Mouse (Mus musculus) forebrain, embryonic 10.5 days (tissue): Measurements from ENCODE around the gene E2f1. TPM values are rescaled to one million over a fixed set of nuclear protein-coding genes. Genes with fewer than 3 reads are reported as not detected.

ENCODE experiments used
- DNase-seq: peaks from one replicate; pipeline ENCODE4 v3.0.0-alpha.2; 2017; ENCODE audit warnings: low spot score; ENCODE audit errors: extremely low spot score
- H3K27ac ChIP-seq: fragments of 300-500 bp; sonication (generic); 2 replicates; pipeline ENCODE4 v1.5.1; 2016; ENCODE audit warnings: mild to moderate bottlenecking
- H3K27me3 ChIP-seq: fragments of 300-500 bp; sonication (generic); 2 replicates; pipeline ENCODE4 v1.6.1; 2016; ENCODE audit warnings: mild to moderate bottlenecking; ENCODE audit not compliant: poor library complexity, severe bottlenecking
- H3K36me3 ChIP-seq: fragments of 300-500 bp; sonication (generic); replicated peaks from 2 replicates; pipeline ENCODE4 v1.6.1; 2016; ENCODE audit warnings: mild to moderate bottlenecking, moderate library complexity
- H3K4me1 ChIP-seq: fragments of 300-500 bp; sonication (generic); 2 replicates; pipeline ENCODE4 v1.6.1; 2016
- H3K4me3 ChIP-seq: fragments of 300-500 bp; sonication (generic); 2 replicates; pipeline ENCODE4 v1.5.1; 2016; ENCODE audit warnings: mild to moderate bottlenecking, moderate library complexity
- H3K9me3 ChIP-seq: fragments of 300-500 bp; sonication (generic); 2 replicates; pipeline ENCODE4 v1.6.1; 2016; ENCODE audit warnings: mild to moderate bottlenecking, moderate library complexity
- WGBS: fragments of 180-500 bp; shearing (Covaris S2); methylation state at CpG from one replicate; pipeline ENCODE4 v1.1.7; 2016; 5-methylcytosine and 5-hydroxymethylcytosine counted together
- polyA plus RNA-seq: library from polyadenylated mRNA; unstranded; fragments of >200 nt; fragmentation: Nextera tagmentation; extraction: Ambion mirVana; gene quantifications from 2 replicates; pipeline ENCODE4 v1.2.1, GENCODE M21; 2016

The E2f1 gene
- polyA plus RNA-seq: 27.8 and 28.6 TPM in 2 replicates

DNA sequence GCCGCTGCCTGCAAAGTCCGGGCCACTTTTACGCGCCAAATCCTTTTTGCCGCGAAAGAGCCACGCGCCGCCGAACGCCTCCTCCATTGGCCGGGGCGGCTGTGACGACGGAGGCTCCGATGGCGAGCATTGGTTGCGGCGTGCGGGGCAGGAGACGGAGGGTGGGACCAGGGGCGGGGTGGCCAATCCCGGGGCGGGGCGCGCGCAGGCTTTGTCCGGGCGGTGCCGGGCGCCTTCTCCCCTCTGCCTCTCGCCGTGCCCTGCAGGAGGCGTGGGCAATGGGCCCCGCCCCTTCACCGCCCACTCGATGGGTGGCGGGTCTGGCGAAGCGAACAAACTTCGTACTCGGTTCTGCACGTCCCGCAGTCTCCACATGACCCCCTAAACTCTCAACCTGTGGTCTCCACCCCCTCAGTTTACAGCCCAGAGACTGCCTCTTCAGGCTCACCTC is at the start of gene E2f1:
Gene E2f1 (minus strand): TSS at position 57 of the 451 bp plus-strand sequence.
- Histone ChIP-seq H3K9me3 (no peaks in the 10 kb centered on the region), H3K27me3 (peaks cover 10% of the 10 kb centered on the region; the same call in 1 of the 2 replicates), H3K36me3 (peaks cover 20% of the 10 kb centered on the region), H3K4me3 (peak within 1 kb of the TSS; percentile 88), H3K27ac (peak within 1 kb of the TSS; percentile 98), H3K4me1 (peaks cover 61% of the 10 kb centered on the region)
- under 1% methylated on average over 44 of the region's 44 CpGs for WGBS
- DNase-seq: peak; percentile 98

DNA sequence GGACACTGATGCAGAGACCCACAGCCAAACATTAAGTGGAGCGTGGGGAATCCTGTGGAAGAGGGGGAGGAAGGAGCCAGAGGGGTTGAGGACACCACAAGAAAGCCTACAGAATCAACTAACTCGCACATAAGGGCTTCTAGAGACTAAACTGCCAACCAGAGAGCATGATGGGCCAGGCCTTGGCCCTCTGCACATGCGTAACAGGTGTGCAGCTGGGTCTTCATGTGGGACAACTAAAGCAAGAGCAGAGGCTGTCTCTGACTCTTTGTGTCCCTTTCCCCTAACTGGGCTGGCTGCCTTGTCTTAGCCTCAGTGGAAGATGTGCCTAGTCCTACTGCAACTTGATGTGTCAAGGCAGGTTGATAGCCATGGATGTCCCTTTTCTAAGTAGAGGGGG is 47.4 kb upstream of the E2f1 start:
- WGBS: 86% methylated on average over 3 of the region's 3 CpGs

DNA sequence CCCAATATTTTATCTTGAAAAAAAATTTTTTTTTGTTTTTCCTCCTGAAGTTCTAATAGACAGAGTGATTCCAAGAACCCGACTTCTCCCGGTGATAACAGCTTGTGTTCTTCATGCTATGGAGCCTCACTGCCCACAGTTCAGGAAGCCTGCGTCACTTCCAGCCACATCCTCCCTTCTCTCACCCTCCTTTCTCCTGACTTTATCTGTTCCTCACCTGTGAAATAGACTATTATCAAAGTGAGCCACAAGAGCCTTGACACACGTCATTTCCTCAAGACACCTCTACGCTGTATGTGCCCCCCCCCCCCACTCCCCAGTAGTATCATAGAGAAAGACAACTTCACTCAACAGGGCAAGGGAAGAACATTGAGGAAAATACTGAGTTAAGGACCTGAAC is 46.0 kb upstream of the E2f1 start:
- Histone ChIP-seq H3K27ac (no peak overlapping the region), H3K36me3 (peaks cover 9% of the 10 kb centered on the region), H3K9me3 (no peaks in the 10 kb centered on the region), H3K27me3 (no peaks in the 10 kb centered on the region), H3K4me1 (peaks cover 34% of the 10 kb centered on the region), H3K4me3 (no peak overlapping the region)
- 95% methylated on average over 5 of the region's 5 CpGs for WGBS
- DNase-seq: no peak

More for the DNA sequence above, 47.4 kb upstream of the E2f1 start:
- Histone ChIP-seq H3K27ac (no peak overlapping the region), H3K27me3 (no peaks in the 10 kb centered on the region), H3K9me3 (no peaks in the 10 kb centered on the region), H3K4me3 (no peak overlapping the region), H3K36me3 (peaks cover 13% of the 10 kb centered on the region), H3K4me1 (peaks cover 34% of the 10 kb centered on the region)
- no peak for DNase-seq

DNA sequence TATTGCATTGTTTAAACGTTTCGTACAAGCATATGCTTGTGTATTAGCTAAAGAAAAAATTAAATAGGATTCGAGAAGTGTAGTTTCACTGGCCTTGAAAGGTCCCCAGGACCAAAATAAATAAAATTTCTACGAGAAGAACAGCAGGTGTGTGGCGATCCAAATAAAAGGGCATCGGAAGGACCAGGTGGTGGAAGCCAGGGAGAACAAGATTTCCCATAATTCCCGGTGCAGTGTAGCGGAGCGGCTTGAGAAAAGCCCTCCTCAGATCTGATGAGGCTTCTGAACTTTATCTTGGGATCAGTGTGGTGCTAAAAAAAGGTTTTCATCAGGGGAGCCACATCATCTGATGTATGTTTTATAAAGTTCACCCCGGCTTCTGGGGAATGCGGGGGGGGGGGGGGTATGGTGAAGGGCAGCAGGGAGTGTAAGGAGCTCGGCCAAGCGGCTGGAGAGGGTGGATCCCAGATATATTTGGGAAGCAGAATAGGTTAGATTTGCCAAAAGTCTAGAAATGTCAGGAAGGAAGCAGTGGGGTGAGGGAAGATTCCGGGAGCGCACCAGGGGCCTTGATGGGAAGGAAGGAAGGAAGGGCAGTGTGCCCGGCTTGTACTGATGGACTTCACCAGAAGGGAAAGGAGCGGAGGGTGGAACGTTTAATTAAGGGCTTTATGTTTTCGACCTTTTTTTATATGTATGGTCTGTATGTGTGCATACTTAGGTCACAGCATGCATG is 45.3 kb upstream of the E2f1 start:
- Histone ChIP-seq H3K9me3 (no peaks in the 10 kb centered on the region), H3K4me3 (peak overlapping the region; percentile 12; the same call in 1 of the 2 replicates), H3K36me3 (peaks cover 6% of the 10 kb centered on the region), H3K27me3 (no peaks in the 10 kb centered on the region), H3K4me1 (peaks cover 34% of the 10 kb centered on the region), H3K27ac (peak overlapping the region; percentile 96)
- DNase-seq: no peak
- WGBS: 74% methylated on average over 19 of the region's 19 CpGs

DNA sequence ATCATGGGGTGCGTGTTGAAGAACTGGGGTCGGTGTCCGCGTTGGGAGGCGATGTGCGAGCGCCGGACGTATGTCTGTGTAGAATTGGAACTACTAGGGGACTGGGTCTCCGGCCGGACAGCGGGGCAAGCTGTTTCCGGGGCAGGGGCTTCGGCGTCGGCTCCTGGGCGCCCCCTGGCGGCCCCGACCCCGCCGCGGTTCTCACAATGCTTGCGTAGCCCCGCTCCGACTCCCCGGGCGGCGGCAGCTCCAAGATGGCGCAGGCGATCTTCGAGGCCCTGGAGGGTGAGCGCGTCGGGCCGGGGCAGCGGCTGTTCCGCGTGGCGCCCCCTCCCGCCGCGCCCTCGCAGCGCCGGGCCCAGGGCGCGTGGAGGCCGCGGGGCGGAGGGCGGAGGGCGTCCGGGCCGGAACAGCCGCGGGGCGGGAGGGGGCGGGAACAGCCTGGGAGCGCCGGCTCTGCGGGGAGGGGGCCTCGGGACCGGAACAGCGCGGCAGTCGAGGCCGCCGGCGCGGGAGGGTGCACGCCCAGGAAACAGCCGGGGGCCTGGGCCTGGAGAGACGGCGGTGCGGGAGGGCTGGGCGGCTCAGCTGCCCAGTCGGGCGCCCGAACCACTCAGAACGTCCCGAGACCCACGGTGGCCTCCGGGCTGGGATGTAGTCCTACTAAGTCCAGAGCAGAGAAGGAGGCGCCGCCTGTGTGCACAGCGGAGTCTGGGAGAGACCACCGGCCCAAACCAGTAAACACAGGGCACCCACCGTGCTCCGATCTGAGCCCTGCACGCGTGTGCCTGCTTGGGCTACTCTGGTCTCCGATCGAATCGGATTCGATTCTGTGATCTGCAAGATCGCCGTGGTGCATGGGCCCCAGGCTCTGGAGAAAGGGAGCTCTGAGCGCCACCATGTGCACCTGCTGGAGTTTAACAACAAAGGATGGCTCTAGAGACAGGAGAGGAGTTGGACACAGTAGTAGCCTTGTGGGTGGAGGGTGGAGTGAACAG is 43.7 kb upstream of the E2f1 start, which contains the start of the genes Zfp341 and 4930519P11Rik:
Gene Zfp341 (plus strand): TSS at position 180 of the 998 bp plus-strand sequence.
Gene 4930519P11Rik (minus strand): TSS at position 320 of the 998 bp plus-strand sequence.
- Histone ChIP-seq H3K9me3 (no peaks in the 10 kb centered on the region), H3K27me3 (peaks cover 5% of the 10 kb centered on the region), H3K4me3 (peak within 1 kb of the TSS; percentile 60), H3K36me3 (peaks cover 6% of the 10 kb centered on the region), H3K4me1 (peaks cover 34% of the 10 kb centered on the region), H3K27ac (peak within 1 kb of the TSS; percentile 96)
- peak; percentile 90 for DNase-seq
- 1% methylated on average over 97 of the region's 98 CpGs for WGBS

DNA sequence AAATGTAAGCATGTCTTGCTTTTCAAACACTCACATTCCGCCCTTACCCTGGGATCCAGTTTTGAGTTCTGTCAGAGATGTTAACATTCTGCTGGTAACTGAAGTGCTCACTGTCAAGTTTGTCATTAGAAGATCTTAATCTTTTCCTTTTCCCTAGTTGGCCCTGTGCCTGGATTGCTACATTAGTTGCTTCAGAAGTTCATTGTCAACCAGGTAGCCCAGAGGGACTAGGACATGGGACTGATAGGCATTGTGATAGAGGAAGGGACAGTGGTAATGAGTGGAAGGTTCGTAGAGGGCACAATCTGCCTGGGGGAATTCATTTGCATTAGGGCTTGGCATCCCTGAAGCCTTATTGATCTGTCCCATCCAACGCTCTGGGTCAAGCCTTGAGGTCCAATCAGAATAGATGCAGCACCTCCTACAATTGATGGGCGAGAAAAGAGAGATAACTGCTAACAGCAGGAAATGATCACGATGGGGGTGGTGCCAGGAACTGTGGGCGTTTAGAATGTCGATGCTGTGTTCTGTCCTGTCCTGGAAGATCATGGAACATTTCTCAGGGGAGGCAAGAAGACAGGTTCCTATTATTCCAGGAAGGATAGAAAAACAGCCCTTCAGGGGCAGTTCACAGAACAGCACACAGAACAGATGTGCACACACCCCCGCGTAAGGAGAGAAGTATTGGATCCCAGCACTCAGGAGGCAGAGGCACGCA is 39.5 kb upstream of the E2f1 start:
- H3K36me3 ChIP-seq: no peaks in the 10 kb centered on the region
- 70% methylated on average over 10 of the region's 10 CpGs for WGBS

DNA sequence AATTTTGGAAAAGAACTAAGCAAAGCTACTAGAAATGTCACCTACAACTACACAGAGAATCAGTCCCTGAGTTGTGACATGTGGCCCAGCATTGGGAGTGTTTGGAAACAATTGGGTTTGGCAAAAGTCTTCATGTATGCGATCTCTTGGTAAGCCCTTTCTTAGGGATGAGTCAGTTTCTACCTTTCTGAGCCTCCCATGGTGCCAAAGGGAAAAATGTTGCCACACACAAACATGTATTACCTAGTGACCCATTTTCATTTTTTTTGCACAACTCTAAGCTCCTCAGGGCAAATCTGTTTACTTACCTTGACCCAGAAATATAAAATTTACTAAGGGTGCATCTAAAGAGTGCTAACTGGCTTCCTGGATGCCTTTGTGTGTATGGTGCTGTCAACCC is 37.3 kb upstream of the E2f1 start:
- no peak for DNase-seq
- H3K4me1 ChIP-seq: peaks cover 16% of the 10 kb centered on the region
- H3K27ac ChIP-seq: no peak overlapping the region
- 74% methylated on average over 1 of the region's 1 CpGs for WGBS
- H3K36me3 ChIP-seq: no peaks in the 10 kb centered on the region
- H3K27me3 ChIP-seq: peaks cover 6% of the 10 kb centered on the region
- no peaks in the 10 kb centered on the region for H3K9me3 ChIP-seq
- no peak overlapping the region for H3K4me3 ChIP-seq

More for the DNA sequence above, 39.5 kb upstream of the E2f1 start:
- DNase-seq: no peak
- H3K9me3 ChIP-seq: no peaks in the 10 kb centered on the region
- peaks cover 23% of the 10 kb centered on the region for H3K4me1 ChIP-seq
- H3K27me3 ChIP-seq: peaks cover 6% of the 10 kb centered on the region
- H3K4me3 ChIP-seq: no peak overlapping the region
- H3K27ac ChIP-seq: no peak overlapping the region

DNA sequence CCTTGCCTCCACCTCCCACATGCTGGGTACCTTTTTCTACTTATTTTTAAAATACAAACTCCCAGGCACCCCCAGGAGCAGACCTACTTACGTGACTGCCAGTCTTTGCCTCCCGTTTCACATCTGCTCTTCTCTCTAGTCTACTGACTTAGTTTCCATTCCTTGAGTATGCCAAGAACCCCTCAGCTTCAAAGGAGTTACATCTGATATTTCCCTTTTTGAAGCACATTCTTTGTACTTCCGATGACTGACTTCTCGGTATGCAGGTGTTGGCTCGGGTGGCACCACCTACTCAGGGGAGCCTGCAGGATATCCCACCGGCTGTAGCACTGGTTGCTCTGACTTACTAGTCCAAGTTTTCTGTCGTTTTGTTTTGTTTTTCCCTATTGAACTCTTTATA is 34.5 kb upstream of the E2f1 start:
- 49% methylated on average over 7 of the region's 7 CpGs for WGBS
- Histone ChIP-seq H3K27me3 (peaks cover 6% of the 10 kb centered on the region), H3K4me3 (peak overlapping the region; percentile 77)

DNA sequence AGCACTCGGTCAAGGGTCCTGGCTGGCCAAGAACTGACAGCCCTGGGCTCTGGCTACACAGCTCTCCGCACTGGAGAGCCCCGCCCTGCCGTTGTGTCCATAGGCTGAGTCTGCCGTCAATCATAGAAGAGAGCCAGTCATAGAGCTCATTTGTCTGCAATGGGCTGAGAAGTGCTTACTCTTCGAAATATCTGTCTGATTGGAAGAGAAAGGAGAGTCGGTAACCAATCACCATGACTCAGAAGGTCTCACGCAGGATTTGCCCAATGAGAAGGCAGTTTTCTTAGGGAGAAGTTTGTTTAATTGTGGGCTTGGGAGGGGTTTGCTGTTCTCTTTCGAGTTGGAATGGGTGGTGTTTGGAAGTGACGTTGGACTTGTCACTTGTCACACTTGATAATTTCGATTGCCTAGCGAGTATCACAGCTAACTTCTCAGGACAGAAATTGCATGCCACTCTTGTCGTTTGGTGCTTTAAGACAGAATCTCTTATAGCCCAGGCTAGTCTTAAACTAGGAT is 34.0 kb upstream of the E2f1 start, which contains the start of gene Pxmp4:
Gene Pxmp4 (minus strand): TSS at position 71 of the 516 bp plus-strand sequence.
- DNase-seq: peak; percentile 90
- 1% methylated on average over 13 of the region's 13 CpGs for WGBS
- peak within 1 kb of the TSS; percentile 77 for H3K4me3 ChIP-seq
- peaks cover 16% of the 10 kb centered on the region for H3K4me1 ChIP-seq
- H3K36me3 ChIP-seq: no peaks in the 10 kb centered on the region
- peak within 1 kb of the TSS; percentile 87 for H3K27ac ChIP-seq
- H3K27me3 ChIP-seq: peaks cover 4% of the 10 kb centered on the region
- no peaks in the 10 kb centered on the region for H3K9me3 ChIP-seq

More for the DNA sequence above, 34.5 kb upstream of the E2f1 start:
- DNase-seq: no peak
- Histone ChIP-seq H3K27ac (0 out of 2 replicates have a peak overlapping the region, but pooled peaks have one; percentile 51), H3K4me1 (peaks cover 16% of the 10 kb centered on the region), H3K36me3 (no peaks in the 10 kb centered on the region), H3K9me3 (no peaks in the 10 kb centered on the region)

DNA sequence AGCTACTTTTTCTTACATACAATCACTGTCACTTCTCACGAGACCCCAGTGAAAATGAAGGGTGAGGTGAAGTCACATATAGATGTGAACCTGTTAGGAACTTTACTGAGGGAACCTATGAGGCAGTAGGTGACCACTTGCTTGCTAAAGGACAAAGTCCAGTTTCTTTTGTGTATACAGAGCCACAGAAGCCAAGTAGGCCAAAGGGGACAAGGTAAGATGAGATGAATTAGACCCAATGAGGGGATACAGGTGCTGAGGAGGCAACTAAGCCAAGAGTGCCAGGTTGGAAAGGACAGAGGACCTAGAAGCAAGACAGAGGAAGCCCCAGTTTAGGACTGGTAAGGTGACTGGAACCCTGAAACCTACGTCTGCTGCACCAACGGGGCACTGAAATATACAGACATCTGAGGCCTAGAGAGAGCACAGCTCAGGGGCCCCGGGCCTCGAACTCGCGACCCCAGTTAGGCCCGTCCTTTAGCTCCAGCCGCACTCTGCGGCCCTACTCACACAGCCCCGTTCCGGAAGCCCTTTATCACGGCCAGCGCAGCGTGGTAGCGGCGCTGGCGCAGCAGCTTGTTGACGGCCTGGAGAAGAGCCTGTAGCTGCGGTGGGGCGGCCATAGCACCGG is 33.4 kb upstream of the E2f1 start:
- 22% methylated on average over 22 of the region's 22 CpGs for WGBS
- Histone ChIP-seq H3K9me3 (no peaks in the 10 kb centered on the region), H3K27me3 (no peaks in the 10 kb centered on the region), H3K4me3 (peak overlapping the region; percentile 77), H3K4me1 (peaks cover 16% of the 10 kb centered on the region), H3K36me3 (no peaks in the 10 kb centered on the region), H3K27ac (peak overlapping the region; percentile 87)
- no peak for DNase-seq

DNA sequence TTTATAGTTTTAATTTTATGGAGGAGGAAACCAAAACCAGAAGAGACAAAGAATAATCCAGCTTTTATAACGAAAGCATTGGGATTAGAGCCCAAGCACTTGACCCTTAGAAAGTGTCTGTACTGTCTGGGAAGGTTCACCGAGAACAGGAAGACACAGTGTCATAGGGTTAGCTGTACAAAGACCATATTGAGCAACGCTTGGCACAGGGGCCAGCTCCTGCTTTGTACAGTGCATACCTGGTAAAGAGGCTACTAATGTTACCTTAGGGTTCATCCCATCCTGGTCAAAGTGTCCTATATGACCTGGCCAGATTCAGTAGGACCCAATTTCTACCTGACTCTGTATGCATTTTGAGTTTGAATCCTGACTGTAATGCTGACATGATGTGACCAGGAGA is 31.6 kb upstream of the E2f1 start:
- no peak overlapping the region for H3K27ac ChIP-seq
- 78% methylated on average over 3 of the region's 3 CpGs for WGBS
- H3K9me3 ChIP-seq: no peaks in the 10 kb centered on the region
- H3K27me3 ChIP-seq: no peaks in the 10 kb centered on the region
- H3K4me3 ChIP-seq: no peak overlapping the region
- H3K36me3 ChIP-seq: no peaks in the 10 kb centered on the region
- DNase-seq: no peak
- H3K4me1 ChIP-seq: peaks cover 16% of the 10 kb centered on the region
